Mouse (Mus musculus): ENCODE results near the gene Eif5a.

GRCm38 (mm10) chr11:69922012-69922756, 426 bp upstream of the Eif5a start:
- TF ChIP-seq CTCF (IDR thresholded peaks at IDR 0.05; ENCODE audit: low read depth, low read length) (no peak), POLR2A (IDR thresholded peaks at IDR 0.05; ENCODE audit: borderline replicate concordance, low read depth, low read length) (no peak)

Measured in bone marrow macrophage, adult 2 months (primary cell).